Comparison of ENCODE assay signal across 24 mouse cellular contexts in the genomic region with DNA sequence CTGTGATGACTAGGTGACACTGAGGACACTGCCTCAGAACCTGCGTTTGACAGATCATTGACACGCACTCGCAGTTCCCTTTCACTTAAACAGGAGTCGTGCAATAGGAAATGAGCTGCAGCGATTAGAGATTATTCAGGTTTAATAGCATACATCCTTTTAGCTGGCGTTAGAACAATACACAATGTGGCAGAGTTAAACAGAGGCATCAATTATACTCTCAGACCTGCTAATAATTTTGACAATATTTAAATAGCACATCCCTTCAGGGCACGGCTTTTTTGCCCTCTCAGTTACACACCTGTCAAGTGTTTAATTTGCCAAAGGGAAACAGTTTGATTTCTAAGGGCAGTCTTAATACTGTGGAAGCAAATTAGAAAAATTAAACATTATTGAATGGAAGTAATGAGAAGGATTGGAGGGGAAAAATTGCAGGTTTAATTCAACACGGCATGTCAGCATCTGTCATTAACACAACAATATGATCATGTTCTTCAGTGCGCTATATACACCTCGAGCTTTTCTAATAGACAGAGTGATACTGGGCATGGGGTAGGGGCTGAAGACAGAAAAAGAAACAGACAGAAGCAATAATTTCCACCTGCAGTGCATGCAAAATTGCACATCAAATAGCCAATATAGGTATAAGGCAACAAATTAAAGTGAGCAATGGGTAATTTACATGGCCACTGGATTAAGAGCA. TPM values are rescaled to one million over a fixed set of nuclear protein-coding genes. Genes with fewer than 3 reads are reported as not detected.
A peak's percentile ranks its signal among the peaks of the same experiment; 100 is the strongest.
DNase-seq lines count a peak whose midpoint lies in the region; ATAC-seq and TF ChIP-seq lines count a peak whose summit lies in the region.
"Had no signal": no experiment of that assay in that cellular context is flagged by ENCODE, and none has a peak within 500 bp of the region (broad histone marks: within the 10 kb centered on the region; RNA-seq: fewer than 3 reads in every experiment).

No protein-coding gene starts in this region.

- TF ChIP-seq CTCF in layer of hippocampus, adult 2 months (conservative IDR thresholded peaks at IDR 0.05) = no peak

- peak; percentile 90 for ATAC-seq in forebrain, embryonic 15.5 days (replicated peaks)
- peak; percentile 69 for ATAC-seq in hindbrain, embryonic 16.5 days
- ATAC-seq in neural tube, embryonic 15.5 days (ENCODE audit: low FRiP score) = no peak
- ATAC-seq: intestine, embryonic 15.5 days; liver, postnatal 0 days had no signal

- H3K4me1 ChIP-seq in forebrain, embryonic 15.5 days = peaks cover 20% of the 10 kb centered on the region
- no peaks in the 10 kb centered on the region for H3K4me1 ChIP-seq in hindbrain, embryonic 16.5 days (ENCODE audit: control insufficient read depth, insufficient read depth, low read depth, low read length)
- H3K4me1 ChIP-seq in neural tube, embryonic 15.5 days = 0 out of 2 replicates have a peak, but pooled peaks cover 4% of the 10 kb centered on the region
- H3K4me1 ChIP-seq: embryonic facial prominence, embryonic 10.5 days; intestine, embryonic 15.5 days; limb, embryonic 10.5 days had no signal

- H3K27ac ChIP-seq in layer of hippocampus, adult 2 months = peak overlapping the region; percentile 56
- H3K27ac ChIP-seq in forebrain, embryonic 15.5 days (replicated peaks) = 0 out of 2 replicates have a peak overlapping the region, but pooled peaks have one; percentile 14
- H3K27ac ChIP-seq in hindbrain, embryonic 16.5 days (ENCODE audit: low read depth, low read length) = no peak overlapping the region
- no peak overlapping the region for H3K27ac ChIP-seq in neural tube, embryonic 15.5 days (replicated peaks)
- H3K27ac ChIP-seq: embryonic facial prominence, embryonic 10.5 days; heart, embryonic 13.5 days; intestine, embryonic 15.5 days; limb, embryonic 10.5 days had no signal

- WGBS in forebrain, embryonic 15.5 days = 22% methylated on average over 10 of the region's 10 CpGs
- 34% methylated on average over 10 of the region's 10 CpGs for WGBS in hindbrain, embryonic 16.5 days
- 49% methylated on average over 10 of the region's 10 CpGs for WGBS in neural tube, embryonic 15.5 days

- peak overlapping the region; percentile 14; the same call in 1 of the 2 replicates for H3K4me2 ChIP-seq in forebrain, embryonic 15.5 days (replicated peaks)
- peak overlapping the region; percentile 11; the same call in 1 of the 2 replicates for H3K4me2 ChIP-seq in hindbrain, embryonic 16.5 days (ENCODE audit: low read length)
- H3K4me2 ChIP-seq in neural tube, embryonic 15.5 days = 0 out of 2 replicates have a peak overlapping the region, but pooled peaks have one; percentile 5
- H3K4me2 ChIP-seq: heart, embryonic 13.5 days; intestine, embryonic 15.5 days had no signal

- no peak overlapping the region for H3K9ac ChIP-seq in forebrain, embryonic 15.5 days (replicated peaks)
- no peak overlapping the region for H3K9ac ChIP-seq in hindbrain, embryonic 16.5 days (ENCODE audit: low read depth, low read length)
- no peak overlapping the region for H3K9ac ChIP-seq in neural tube, embryonic 15.5 days (replicated peaks)
- H3K9ac ChIP-seq: heart, embryonic 13.5 days; intestine, embryonic 15.5 days; liver, postnatal 0 days had no signal

- no peaks in the 10 kb centered on the region for H3K36me3 ChIP-seq in forebrain, embryonic 15.5 days
- no peaks in the 10 kb centered on the region for H3K36me3 ChIP-seq in hindbrain, embryonic 16.5 days (ENCODE audit: control insufficient read depth, insufficient read depth, low read length)
- H3K36me3 ChIP-seq in neural tube, embryonic 15.5 days = no peaks in the 10 kb centered on the region
- H3K36me3 ChIP-seq: intestine, embryonic 15.5 days had no signal

- no peaks in the 10 kb centered on the region for H3K9me3 ChIP-seq in forebrain, embryonic 15.5 days
- H3K9me3 ChIP-seq in hindbrain, embryonic 16.5 days (ENCODE audit: control insufficient read depth, low read length) = no peaks in the 10 kb centered on the region
- no peaks in the 10 kb centered on the region for H3K9me3 ChIP-seq in neural tube, embryonic 15.5 days (replicated peaks)
- H3K9me3 ChIP-seq: embryonic facial prominence, embryonic 10.5 days; heart, embryonic 13.5 days; intestine, embryonic 15.5 days; limb, embryonic 10.5 days had no signal

- no peak for DNase-seq in layer of hippocampus, adult 2 months (ENCODE audit: low spot score in 2 of 2)
- DNase-seq in layer of hippocampus, postnatal 14 days (ENCODE audit: low spot score in 2 of 2) = no peak
- DNase-seq in kidney, postnatal 25 days = no peak
- no peak for DNase-seq in urinary bladder, postnatal 36 days (ENCODE audit: low spot score in 2 of 2)
- DNase-seq: adrenal gland, postnatal 36 days; cerebellum, adult 8-10 months; gastrocnemius, postnatal 10 days; heart, adult 18-20 months; kidney, adult 9 months; kidney, postnatal 36 days; layer of hippocampus, adult 9-11 months; liver, postnatal 0 days; lung, postnatal 14 days; thymus, postnatal 14 days had no signal

- no peaks in the 10 kb centered on the region for H3K27me3 ChIP-seq in forebrain, embryonic 15.5 days
- H3K27me3 ChIP-seq in hindbrain, embryonic 16.5 days (replicated peaks; ENCODE audit: control insufficient read depth, insufficient read depth, low read length) = no peaks in the 10 kb centered on the region
- no peaks in the 10 kb centered on the region for H3K27me3 ChIP-seq in neural tube, embryonic 15.5 days (replicated peaks)
- H3K27me3 ChIP-seq: CH12.LX; heart, embryonic 13.5 days; intestine, embryonic 15.5 days had no signal

- H3K4me3 ChIP-seq in layer of hippocampus, adult 2 months = peak overlapping the region; percentile 39
- no peak overlapping the region for H3K4me3 ChIP-seq in forebrain, embryonic 15.5 days
- no peak overlapping the region for H3K4me3 ChIP-seq in hindbrain, embryonic 16.5 days (ENCODE audit: low read length)
- H3K4me3 ChIP-seq in neural tube, embryonic 15.5 days (replicated peaks) = no peak overlapping the region
- H3K4me3 ChIP-seq: embryonic facial prominence, embryonic 10.5 days; heart, embryonic 13.5 days; intestine, embryonic 15.5 days; limb, embryonic 10.5 days had no signal

RNA-seq across cellular contexts. Expression of gene Mpdz, which starts 27.1 kb away (rescaled TPM):
- total RNA-seq in layer of hippocampus, adult 2 months (2021) = 10 to 100 TPM; 75.5 to 76.5 TPM
- total RNA-seq in layer of hippocampus, postnatal 14 days (2021) = 10 to 100 TPM; 53.9 to 55.4 TPM
- 20.2 and 21.5 TPM in 2 replicates for polyA plus RNA-seq in forebrain, embryonic 15.5 days (2015; fragmentation: Nextera tagmentation; extraction: Ambion mirVana)
- polyA plus RNA-seq in hindbrain, embryonic 16.5 days (2015; fragmentation: Nextera tagmentation; extraction: Ambion mirVana) = 11.7 and 13.7 TPM in 2 replicates
- 10.7 and 11.2 TPM in 2 replicates for polyA plus RNA-seq in neural tube, embryonic 15.5 days (2015; fragmentation: Nextera tagmentation; extraction: Ambion mirVana)
- total RNA-seq: CH12.LX; megakaryocyte-erythroid progenitor cell, adult 5-6 weeks; MEL had no signal

Comparison
In these comparisons a context has a peak if more than half of its experiments do, and no peak if none do; other contexts are left out.
1. H3K27ac ChIP-seq: peak in layer of hippocampus, adult 2 months (single experiment) and forebrain, embryonic 15.5 days (single experiment); none in hindbrain, embryonic 16.5 days (single experiment) and neural tube, embryonic 15.5 days (single experiment).
2. Peak in every context shown above with its lines, with median percentiles within 50 percentile points of each other: H3K4me2 ChIP-seq.